Mouse (Mus musculus) right cerebral cortex, postnatal 10 days (tissue): ENCODE data around the gene Rab7b.

Experiments
- DNase-seq, 2 experiments: peaks; one replicate each; pipeline ENCODE4 v3.0.0; 2021; ENCODE audit warnings: low spot score in 2 of 2

Gene Rab7b

DNA sequence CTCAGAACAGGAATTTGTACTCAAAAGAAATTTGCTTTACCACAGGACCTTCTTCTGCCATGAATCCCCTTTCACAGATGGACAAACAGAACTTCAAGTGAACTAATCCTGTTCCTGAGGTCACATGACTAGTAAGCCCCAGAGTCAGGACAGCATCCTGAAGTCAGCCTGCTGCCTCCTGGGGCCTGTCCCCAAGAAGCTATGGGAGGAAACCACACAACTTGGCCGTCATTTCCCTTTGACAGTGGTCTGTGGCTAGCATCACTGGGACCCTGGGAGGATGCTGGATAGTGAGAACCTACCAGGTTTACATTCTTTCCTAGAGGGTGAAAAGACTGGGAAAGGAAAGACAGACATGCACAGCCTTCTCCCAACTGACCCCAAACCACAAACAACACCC, 50.3 kb downstream of the Rab7b start:
- DNase-seq: no peak

DNA sequence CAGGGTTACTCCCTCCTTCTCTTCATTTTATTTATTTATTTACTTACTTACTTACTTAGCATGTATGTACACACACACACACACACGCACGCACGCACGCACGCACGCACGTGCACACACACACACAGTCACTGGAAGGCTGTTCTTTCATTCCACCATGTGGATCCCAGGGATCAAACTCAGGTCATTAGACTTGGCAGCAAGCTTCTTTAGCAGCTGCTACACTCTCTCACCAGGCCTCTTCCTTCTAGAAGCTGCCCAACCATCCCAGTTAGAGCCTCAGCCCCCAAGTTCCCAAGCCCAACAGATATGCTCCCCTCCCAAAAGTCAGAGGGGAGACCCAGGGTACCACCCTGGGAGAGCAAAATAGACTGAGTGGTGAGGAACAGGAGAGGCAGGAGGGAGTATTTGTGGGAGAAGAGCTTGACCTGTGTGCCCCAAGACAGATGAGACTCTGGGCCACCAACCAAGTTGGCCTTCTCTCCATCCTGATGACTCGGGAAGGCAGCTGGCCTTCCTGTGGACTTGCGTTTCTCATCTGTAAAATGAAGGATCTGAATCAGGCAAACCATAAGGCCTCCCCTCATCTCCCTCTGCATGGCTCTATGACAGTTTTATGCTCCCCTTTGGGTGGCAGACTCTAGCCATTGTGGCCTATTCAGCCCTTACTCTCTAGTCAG, 51.1 kb downstream of the Rab7b start:
- no peak for DNase-seq

DNA sequence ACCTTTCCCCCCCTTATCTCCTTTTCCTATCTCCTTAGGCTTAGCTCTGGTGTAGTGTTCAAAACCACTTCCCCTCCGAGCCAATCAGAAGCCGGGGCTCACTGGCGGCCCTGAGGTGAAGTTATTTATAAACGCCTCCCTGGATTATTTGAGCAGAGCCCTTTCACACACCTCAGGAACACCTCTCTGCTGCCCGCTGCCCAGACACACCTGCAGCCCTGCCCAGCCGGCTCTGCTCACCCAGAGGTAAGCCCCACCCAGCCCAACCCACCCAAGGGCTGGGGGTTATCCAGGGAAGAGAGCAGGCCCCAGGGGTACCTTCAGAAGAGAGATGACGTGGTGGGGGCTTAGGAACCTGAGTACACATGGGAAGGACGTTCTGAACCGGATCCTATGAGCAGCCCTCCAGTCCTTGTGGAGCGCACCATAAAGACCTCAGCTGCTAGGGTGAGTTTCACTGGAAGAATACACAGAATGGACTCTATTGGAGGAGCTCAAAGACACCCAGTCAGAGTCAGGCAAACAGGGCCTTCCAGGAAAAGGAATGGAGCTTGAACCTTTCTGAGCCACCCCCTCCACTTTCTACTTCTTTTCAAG, 55.5 kb downstream of the Rab7b start, which contains the start of gene Slc26a9:
Gene Slc26a9 (plus strand): TSS at position 155 of the 597 bp plus-strand sequence.
- no peak for DNase-seq

DNA sequence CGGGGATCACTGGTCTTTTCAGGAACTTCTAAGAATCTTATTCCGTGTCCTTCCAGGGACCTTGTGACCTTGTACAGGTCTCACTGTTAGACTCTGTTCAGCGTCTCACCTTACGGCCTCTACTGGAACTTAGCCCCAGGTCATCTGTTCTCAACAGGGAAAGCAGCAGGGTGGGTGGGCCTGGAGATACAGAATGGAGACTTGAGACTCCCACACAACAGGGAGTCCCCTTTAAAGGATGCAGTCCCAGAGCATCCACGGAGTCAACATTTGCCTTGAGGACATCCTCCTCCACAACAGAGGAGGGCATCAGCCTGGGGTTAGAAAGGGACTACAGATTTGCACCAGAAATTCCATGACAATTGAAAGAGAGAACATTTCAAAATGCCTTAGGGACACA, 56.9 kb downstream of the Rab7b start:
- no peak for DNase-seq

DNA sequence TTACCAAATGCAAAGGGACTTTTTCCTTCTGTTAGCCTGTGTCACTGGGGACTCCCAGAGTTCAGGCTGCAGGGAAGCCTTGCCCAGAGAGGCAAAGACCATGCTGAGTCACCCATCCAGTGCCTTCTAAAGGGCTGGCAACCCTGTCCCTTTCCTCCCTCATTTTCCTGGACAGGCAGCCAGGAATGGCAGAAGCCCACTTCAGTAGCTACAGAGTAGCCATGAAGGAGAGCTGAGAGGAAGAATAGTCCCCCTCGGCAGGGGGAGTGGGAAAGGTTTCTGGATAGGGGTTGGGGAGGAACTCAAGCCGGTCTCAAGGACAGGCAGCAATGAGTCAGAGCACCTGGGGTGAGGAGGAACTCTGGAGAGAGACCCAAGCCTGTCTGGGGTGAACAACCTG, 59.3 kb downstream of the Rab7b start:
- no peak for DNase-seq

DNA sequence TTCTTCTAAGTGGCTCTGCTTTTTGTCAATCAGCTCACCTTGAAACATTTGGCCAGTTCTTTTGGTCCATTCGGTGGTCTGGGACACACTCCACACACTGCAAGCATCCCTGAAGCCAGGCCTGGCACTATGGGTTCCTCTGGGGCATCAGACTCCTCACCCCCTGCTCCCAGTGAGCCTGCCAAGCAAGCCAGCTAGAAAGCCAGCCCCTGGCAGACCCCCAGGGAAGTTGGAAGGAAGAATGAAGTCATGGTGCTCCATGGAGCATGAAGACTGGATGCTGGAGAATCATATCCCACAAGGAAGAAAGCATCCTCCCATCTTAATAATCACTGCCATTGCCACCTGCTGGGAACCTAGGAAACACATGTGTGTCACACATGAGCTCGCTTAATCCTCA, 60.1 kb downstream of the Rab7b start:
- no peak for DNase-seq

DNA sequence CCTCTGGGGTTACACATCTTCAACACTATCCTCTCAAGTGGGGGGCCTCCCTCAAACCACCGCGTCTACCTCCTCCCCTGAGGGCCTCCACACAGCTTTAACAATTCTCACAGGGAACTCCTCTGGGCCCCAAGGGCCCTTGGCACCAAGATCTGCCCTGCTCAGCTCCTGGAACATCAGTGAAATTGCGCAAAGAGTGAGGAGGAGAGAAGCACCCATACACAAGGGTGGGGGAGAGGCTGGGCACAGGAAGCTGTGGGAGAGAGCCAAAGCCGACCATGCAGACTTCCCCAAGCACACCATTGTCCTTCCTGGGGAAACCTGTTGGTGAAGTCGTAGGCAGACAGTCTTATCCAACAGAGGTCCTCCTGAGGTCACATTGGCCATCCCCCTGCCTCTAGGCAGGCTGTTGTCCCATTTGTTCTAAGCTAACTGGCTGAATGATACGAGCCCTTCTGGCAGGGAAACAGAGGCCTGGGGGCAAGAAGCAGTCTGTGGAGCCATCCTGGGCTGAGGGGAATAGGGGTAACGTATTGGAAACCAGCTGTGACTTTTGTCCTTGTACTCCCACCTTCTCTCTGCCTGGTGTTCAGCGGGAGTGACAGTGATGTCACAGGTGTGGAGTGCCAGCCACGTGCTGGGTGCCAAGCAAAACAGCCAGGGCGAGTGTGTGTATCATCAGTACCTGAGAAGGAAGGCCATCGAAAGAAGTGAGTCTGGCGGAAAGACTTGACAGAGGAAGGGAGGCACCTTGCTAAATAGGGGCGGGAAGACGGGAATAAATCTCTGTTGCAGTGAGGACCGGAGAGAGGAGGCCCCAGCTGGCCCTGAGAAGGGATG, 61.4 kb downstream of the Rab7b start:
- no peak for DNase-seq

DNA sequence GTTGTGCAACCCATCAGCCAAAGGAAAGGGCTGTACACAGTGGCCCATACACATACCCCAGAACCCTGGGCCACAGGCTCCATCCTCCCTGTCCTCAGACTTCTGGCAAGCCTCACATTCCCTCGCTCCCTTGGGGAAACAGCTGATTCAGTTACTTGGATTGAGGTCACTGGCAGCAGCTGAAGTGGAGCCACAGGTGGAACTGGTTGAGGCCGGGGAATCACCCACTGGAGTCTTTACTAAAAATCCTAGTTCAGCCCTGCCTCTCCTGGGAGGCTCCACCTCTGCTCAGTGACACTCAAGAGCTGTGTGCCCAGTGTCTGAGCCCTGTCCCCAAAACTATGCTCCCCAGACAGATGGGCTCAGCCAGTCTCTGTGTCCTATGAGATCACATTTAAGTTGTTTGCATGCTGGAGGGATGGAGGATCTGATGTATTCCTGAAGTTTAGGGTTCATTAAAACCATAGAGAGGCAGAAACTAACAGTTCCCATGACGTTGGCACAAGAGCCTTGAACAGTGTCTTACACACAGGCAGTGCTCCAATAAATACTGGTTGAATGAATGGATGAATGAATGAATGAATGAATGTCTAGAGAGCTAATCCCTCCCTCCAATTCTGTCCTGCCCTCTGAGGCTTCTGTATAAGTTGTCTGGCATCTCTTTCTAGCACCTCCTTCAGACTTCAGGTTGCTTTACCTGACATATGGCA, 62.8 kb downstream of the Rab7b start:
- DNase-seq: no peak

DNA sequence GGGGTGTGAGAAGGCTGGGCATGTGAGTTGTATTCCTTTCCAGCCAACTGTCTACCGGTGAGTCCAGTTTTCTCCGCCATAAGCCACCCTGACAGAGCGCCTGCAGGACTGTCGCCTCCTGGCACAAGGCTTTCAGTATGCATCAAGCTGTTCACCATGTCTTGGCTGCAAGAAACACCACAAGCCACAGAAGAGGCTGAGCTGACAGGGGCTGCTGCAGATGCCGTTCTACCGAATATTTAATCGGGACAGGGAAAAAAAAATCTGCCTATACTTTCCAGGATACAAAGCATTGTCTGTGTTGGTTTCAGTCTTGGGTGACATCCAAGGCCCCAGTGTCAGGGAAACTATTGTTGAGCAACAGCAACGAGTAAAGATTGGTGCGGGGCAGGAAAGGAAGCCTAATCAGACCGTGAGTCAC, 63.4 kb downstream of the Rab7b start:
- no peak for DNase-seq

DNA sequence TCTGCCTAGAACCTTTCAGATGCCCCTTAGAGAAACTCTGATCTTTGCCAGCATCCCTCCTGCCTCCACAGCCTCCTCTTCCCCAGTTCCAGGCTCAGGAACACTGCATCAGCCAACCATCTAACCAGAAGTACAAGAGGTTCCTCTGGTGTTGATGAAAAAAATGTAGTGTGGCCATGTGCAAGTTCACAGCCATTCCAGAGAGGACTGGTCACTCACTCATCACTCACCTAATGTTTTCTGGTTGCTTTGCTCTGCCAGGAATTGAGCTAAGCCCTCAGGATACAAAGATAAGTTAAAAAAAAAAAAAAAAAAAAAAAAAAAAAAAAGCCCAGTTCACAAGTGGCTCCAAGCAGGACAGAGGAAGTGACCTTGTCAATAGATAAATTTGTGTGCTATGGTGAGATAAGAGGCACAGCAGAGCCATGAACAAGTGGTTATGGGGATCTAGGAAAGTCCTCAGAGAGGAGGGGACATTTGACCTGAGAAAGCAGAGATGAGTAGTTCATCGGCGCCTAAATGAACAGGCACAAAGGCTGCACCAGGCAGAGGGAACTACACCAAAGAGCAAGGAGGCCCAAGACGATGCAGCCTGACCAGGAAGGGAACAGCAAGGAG, 65.8 kb downstream of the Rab7b start:
- no peak for DNase-seq

DNA sequence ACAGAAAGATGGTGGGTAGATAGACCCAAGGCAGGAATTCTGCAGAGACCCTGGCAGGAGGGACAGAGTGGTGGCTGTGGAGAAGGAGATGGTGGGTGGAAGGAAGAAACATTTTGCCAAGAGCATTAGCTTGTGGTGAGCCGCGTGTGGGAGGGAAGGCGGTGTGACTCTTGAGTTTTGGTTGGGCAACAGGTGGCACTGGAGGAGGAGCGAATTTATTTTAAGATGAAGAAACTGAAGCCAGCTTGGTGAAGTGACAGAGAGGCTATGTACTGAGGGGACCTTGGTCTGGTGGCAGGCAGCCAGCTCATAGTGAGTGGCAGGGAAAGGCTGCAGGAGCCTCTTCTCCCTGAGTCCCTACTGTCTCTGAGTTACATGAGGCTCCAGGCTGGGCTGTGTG, 66.4 kb downstream of the Rab7b start:
- DNase-seq: peak; percentile 45 to 56

DNA sequence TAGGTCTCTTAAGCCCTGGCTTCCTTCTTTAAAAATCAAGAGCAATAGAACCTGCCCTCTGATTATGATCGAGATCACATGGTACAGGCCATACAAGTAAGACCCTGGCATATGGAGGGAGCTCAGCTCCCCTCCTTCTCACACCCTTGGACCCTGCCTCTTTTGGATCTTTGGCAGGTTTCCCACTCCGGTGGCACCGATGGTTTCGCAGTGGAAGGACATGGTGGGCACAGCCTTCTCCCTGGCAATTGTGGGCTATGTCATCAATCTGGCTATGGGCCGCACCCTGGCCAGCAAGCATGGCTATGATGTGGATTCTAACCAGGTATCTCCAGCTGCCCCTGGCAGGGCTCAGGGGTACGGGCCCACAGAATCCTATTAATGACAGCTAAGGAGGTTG, 68.7 kb downstream of the Rab7b start:
- DNase-seq: no peak

DNA sequence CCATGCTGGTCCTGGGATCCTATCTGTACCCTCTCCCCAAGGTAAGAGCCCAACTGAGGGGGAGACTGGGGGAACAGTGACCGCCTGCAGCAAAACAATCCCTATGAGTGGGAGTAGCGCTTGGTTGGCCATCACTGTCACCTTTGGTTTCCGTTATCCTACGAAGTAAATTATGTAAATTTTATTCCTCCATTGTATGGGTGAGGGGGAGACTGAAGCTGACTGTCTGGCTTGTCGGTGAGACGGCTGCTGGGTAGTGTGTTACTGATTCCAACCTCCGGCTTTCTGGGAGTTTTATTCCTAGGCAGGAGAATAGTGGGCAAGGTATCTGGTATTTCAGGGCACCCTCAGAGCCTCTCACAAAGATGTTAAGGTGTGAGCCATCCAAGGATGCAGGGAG, 70.3 kb downstream of the Rab7b start:
- peak in 1 of 2 experiments; percentile 12 for DNase-seq

DNA sequence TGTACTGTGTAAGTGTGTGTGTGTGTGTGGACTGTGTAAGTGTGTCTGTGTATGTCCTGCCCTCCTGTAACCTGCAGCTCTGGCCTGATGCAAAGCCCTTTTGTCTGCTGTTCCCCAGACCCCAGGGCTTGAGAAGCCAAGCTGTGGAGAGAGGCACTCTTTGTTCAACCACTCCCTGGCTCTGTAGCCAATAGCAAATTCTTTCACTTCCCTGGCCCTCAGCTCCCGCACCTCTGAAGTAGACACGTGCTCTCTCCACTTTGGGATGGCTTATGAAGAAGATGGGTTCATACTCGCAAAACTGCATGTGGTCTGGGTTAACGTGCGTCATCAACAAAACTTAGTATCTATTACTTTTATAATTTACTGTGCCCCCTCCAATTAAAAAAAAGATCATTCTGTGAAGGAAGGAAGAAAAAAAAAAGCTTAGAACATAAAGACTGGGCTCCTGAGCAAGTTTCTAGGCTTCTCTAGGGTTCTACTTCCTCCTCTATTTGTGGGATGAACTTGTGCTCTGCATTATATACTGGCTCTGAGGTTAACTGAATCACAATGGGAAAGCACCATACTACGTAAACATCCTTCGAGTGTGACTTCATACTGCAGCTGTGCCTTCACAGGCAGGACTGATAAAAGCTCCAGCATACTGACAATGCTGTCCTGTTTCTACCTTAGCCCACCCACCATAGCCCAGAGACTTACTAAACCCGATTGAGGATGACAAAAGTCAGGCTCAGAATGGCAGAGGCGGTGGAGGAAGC, 71.4 kb downstream of the Rab7b start:
- DNase-seq: peak in 1 of 2 experiments; percentile 8

DNA sequence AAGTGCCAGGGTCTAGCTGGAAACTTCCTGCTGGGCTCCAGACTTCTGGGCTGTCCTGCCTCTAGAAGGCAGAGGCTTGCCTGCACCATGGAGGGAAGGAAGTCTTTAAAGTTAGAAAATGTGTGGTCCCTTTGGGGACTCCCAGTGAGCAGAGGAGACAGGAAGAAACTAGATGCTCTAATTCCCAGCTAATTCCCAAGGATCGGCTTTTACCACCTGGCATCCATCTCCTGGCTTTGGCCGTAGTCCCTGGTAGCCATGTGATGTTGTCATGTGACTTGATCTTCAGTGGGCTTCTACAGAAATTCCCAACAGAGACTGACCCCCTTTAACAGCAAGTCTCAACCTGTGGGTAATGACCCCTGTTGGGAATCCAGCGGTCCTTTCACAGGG, 71.9 kb downstream of the Rab7b start:
- DNase-seq: peak in 1 of 2 experiments; percentile 20

DNA sequence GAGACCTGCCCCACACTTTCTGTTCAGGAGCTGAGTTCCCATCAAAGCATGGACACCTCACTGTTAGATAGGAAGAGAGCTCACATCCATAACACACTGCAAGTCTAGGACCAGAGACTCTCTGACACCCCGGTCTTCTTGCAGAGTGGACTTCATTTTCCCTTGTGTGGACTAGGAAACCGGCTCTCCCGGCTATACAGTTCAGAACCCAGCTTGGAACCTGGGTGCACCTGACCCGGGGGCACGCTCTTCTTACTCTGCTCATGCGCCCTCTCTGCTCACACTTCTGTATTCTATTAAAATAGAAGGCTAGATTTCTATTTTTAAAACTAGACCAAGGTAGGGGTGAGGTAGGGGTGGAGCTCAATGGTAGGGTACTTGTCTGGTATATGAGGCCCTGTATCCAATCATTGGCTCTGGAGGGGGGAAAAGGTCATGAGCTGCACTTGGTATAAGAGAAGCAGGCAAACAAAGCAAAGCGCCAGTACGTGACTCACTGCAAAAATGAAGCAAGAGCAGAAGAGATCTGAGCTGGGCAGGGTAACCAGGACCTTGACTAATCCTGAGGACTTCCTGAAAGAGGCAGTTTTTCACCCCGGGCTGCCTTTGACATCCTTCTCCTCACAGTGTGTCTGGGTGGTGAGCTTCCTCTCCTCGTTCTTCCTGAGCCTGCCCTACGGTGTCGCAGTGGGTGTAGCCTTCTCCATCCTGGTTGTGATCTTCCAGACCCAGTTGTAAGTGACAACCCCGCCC, 72.8 kb downstream of the Rab7b start:
- peak in 1 of 2 experiments; percentile 16 for DNase-seq

DNA sequence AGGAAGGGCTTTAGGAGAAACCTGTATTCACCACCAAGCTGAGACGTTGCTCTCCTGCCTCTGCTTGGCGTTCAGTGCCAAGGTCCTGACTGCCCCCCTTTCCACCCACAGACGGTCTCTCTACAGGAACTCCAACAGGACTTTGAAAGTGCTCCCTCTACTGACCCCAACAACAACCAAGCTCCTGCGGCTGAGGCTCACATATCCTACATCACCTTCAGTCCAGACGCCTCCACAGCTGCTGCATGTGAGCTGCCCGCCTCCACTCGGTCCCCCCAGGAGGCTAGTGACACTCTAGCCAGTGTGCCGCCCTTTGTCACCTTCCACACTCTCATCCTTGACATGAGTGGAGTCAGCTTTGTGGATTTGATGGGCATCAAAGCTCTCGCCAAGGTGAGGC, 75.2 kb downstream of the Rab7b start:
- peak in 1 of 2 experiments; percentile 23 for DNase-seq

DNA sequence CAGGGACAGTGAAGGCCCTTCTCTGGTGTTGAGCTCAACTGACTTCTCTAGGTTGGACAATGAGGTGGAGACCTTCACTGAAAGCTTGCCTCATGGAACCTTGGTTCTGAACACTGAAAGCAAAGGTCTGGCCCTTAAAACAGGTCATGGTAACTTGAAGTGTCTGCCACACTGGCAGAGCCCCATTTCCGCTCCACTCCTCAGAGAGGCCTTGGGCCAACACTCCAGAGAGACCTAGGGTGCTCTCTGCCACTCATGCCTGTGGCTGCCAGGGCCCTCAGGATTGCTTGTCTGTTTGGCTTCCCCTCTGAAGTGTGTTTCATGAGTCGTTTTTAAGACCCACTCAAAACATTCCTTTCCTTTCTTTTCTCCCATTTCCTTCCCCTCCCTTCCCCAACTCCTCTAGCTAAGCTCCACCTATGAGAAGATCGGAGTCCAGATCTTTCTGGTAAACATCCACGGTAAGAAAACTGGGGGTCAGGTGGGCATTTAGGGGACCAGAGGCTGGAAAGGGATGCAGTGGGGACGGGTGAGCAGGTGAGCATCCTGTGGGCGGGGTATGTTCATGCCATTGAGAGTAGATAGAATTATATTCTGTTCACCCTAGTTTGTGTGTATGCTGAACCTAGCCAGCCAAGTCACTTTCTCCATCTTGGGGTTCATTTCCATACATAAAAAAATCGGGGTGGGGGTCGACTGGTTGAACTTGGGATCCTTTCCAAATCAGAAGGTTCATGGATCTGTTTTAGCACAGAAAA, 76.3 kb downstream of the Rab7b start:
- DNase-seq: peak in 1 of 2 experiments; percentile 18
